Mouse (Mus musculus) thymus, adult 2 months (tissue): ENCODE measurements at regions not wholly inside any gene's neighbourhood (a gene's known extent, or its start where the extent isn't known, plus 50 kb on each side); places are given as distances from the start of the nearest gene placed in this dataset.

Experiments
- CTCF ChIP-seq: fragments of 200-500 bp; IDR thresholded peaks from 2 replicates; pipeline ENCODE4 v1.5.1; 2012; ENCODE audit warnings: mild to moderate bottlenecking, control low read depth, low read length, moderate library complexity, borderline replicate concordance; ENCODE audit not compliant: control insufficient read depth, poor library complexity, insufficient read depth; ENCODE audit errors: extremely low read depth
- POLR2A ChIP-seq: fragments of 200-500 bp; IDR thresholded peaks from 2 replicates; pipeline ENCODE4 v1.6.1; 2012; ENCODE audit warnings: mild to moderate bottlenecking, low read length, control low read depth, moderate library complexity; ENCODE audit not compliant: control insufficient read depth, poor library complexity, insufficient read depth; ENCODE audit errors: extremely low read depth

- TF ChIP-seq POLR2A: no peak
- no peak for TF ChIP-seq CTCF
Measured at GRCm38 (mm10) chr11:114282566-114282965, 215.7 kb upstream of the Sdk2 start.
